Mouse (Mus musculus): ENCODE data around the gene Scrg1. TPM values are rescaled to one million over a fixed set of nuclear protein-coding genes. Genes with fewer than 3 reads are reported as not detected.
"Not testable (repeated sequence)": the region's sequence is repeated elsewhere in the genome, so short reads cannot be mapped to it uniquely, and the experiment has no call there.

The Scrg1 gene
- polyA plus RNA-seq, 1 experiment from 2014 or later: not detected

- Histone ChIP-seq H3K4me3 (replicated peaks; ENCODE audit: low read depth, low read length) (peak overlapping the region; percentile 75), H3K27ac (peak overlapping the region; percentile 79), H3K4me1 (replicated peaks; ENCODE audit: insufficient read depth, low read length) (no peaks in the 10 kb centered on the region), H3K9me3 (replicated peaks; ENCODE audit: low read length) (no peaks in the 10 kb centered on the region), H3K9ac (ENCODE audit: low read depth, low read length) (peak overlapping the region; percentile 82), H3K4me2 (ENCODE audit: low read length) (peak overlapping the region; percentile 96), H3K27me3 (ENCODE audit: insufficient read depth, low read length) (no peaks in the 10 kb centered on the region), H3K36me3 (ENCODE audit: insufficient read depth, low read length) (peaks cover 6% of the 10 kb centered on the region; the same call in 1 of the 2 replicates)
- WGBS: under 1% methylated on average over 31 of the region's 31 CpGs
- TF ChIP-seq CTCF (IDR thresholded peaks at IDR 0.05; ENCODE audit: low read depth): no peak
- peak; percentile 34 for DNase-seq (ENCODE audit: low spot score)
- ATAC-seq (replicated peaks; ENCODE audit: low FRiP score, low read depth): no peak
Observed at GRCm38 (mm10) chr8:57510791-57511315, 55.1 kb downstream of the Scrg1 start.

GRCm38 (mm10) chr8:57511316-57512118 lies 55.8 kb downstream of the Scrg1 start, which contains the start of gene Hmgb2:
Gene Hmgb2, plus strand, starts transcription at chr8:57511907.
- DNase-seq (ENCODE audit: low spot score) (peak; percentile 100), ATAC-seq (replicated peaks; ENCODE audit: low FRiP score, low read depth) (peak; percentile 100)
- Histone ChIP-seq H3K36me3 (ENCODE audit: insufficient read depth, low read length) (peaks cover 6% of the 10 kb centered on the region; the same call in 1 of the 2 replicates), H3K9me3 (replicated peaks; ENCODE audit: low read length) (no peaks in the 10 kb centered on the region), H3K4me3 (replicated peaks; ENCODE audit: low read depth, low read length) (peak within 1 kb of the TSS; percentile 76), H3K4me1 (replicated peaks; ENCODE audit: insufficient read depth, low read length) (no peaks in the 10 kb centered on the region), H3K4me2 (ENCODE audit: low read length) (peak within 1 kb of the TSS; percentile 96), H3K27me3 (ENCODE audit: insufficient read depth, low read length) (no peaks in the 10 kb centered on the region), H3K27ac (peak within 1 kb of the TSS; percentile 99), H3K9ac (ENCODE audit: low read depth, low read length) (peak within 1 kb of the TSS; percentile 92)
- TF ChIP-seq CTCF (IDR thresholded peaks at IDR 0.05; ENCODE audit: low read depth): no peak
- WGBS: under 1% methylated on average over 63 of the region's 63 CpGs

GRCm38 (mm10) chr8:57512141-57513056 lies 56.7 kb downstream of the Scrg1 start:
- peak; percentile 53 for ATAC-seq (replicated peaks; ENCODE audit: low FRiP score, low read depth)
- no peaks in the 10 kb centered on the region for H3K27me3 ChIP-seq (ENCODE audit: insufficient read depth, low read length)
- H3K9ac ChIP-seq (ENCODE audit: low read depth, low read length): peak overlapping the region; percentile 92

GRCm38 (mm10) chr8:57513178-57513661 lies 57.5 kb downstream of the Scrg1 start:
- H3K9ac ChIP-seq (ENCODE audit: low read depth, low read length): peak overlapping the region; percentile 92; the same call in 1 of the 2 replicates
- H3K4me3 ChIP-seq (replicated peaks; ENCODE audit: low read depth, low read length): peak overlapping the region; percentile 76
- H3K27ac ChIP-seq; DNase-seq (ENCODE audit: low spot score); ATAC-seq (replicated peaks; ENCODE audit: low FRiP score, low read depth); H3K27me3 ChIP-seq (ENCODE audit: insufficient read depth, low read length); H3K36me3 ChIP-seq (ENCODE audit: insufficient read depth, low read length); H3K9me3 ChIP-seq (replicated peaks; ENCODE audit: low read length); H3K4me1 ChIP-seq (replicated peaks; ENCODE audit: insufficient read depth, low read length): not testable (repeated sequence)
- WGBS: 6% methylated on average over 9 of the region's 10 CpGs
- peak overlapping the region; percentile 52 for H3K4me2 ChIP-seq (ENCODE audit: low read length)

More at GRCm38 (mm10) chr8:57512141-57513056, 56.7 kb downstream of the Scrg1 start:
- no peak for TF ChIP-seq CTCF (IDR thresholded peaks at IDR 0.05; ENCODE audit: low read depth)
- Histone ChIP-seq H3K4me3 (replicated peaks; ENCODE audit: low read depth, low read length) (peak overlapping the region; percentile 76), H3K27ac (peak overlapping the region; percentile 99), H3K36me3 (ENCODE audit: insufficient read depth, low read length) (peaks cover 6% of the 10 kb centered on the region; the same call in 1 of the 2 replicates), H3K9me3 (replicated peaks; ENCODE audit: low read length) (no peaks in the 10 kb centered on the region), H3K4me2 (ENCODE audit: low read length) (peak overlapping the region; percentile 52), H3K4me1 (replicated peaks; ENCODE audit: insufficient read depth, low read length) (no peaks in the 10 kb centered on the region)
- under 1% methylated on average over 67 of the region's 96 CpGs for WGBS
- DNase-seq (ENCODE audit: low spot score): peak; percentile 58

- H3K36me3 ChIP-seq (ENCODE audit: insufficient read depth, low read length); H3K27ac ChIP-seq; H3K4me1 ChIP-seq (replicated peaks; ENCODE audit: insufficient read depth, low read length); DNase-seq (ENCODE audit: low spot score); H3K27me3 ChIP-seq (ENCODE audit: insufficient read depth, low read length); H3K4me3 ChIP-seq (replicated peaks; ENCODE audit: low read depth, low read length); H3K4me2 ChIP-seq (ENCODE audit: low read length); H3K9me3 ChIP-seq (replicated peaks; ENCODE audit: low read length); H3K9ac ChIP-seq (ENCODE audit: low read depth, low read length); ATAC-seq (replicated peaks; ENCODE audit: low FRiP score, low read depth): not testable (repeated sequence)
- 86% methylated on average over 4 of the region's 5 CpGs for WGBS
Observed at GRCm38 (mm10) chr8:57516685-57517084, 61.0 kb downstream of the Scrg1 start.

- no peak overlapping the region for H3K4me3 ChIP-seq (replicated peaks; ENCODE audit: low read depth, low read length)
- DNase-seq (ENCODE audit: low spot score) (no peak), ATAC-seq (replicated peaks; ENCODE audit: low FRiP score, low read depth) (no peak)
- no peaks in the 10 kb centered on the region for H3K9me3 ChIP-seq (replicated peaks; ENCODE audit: low read length)
- H3K9ac ChIP-seq (ENCODE audit: low read depth, low read length): no peak overlapping the region
- no peaks in the 10 kb centered on the region for H3K27me3 ChIP-seq (ENCODE audit: insufficient read depth, low read length)
- TF ChIP-seq CTCF (IDR thresholded peaks at IDR 0.05; ENCODE audit: low read depth): no peak
- H3K27ac ChIP-seq: no peak overlapping the region
- no peaks in the 10 kb centered on the region for H3K4me1 ChIP-seq (replicated peaks; ENCODE audit: insufficient read depth, low read length)
- 82% methylated on average over 3 of the region's 3 CpGs for WGBS
- H3K36me3 ChIP-seq (ENCODE audit: insufficient read depth, low read length): peaks cover 6% of the 10 kb centered on the region; the same call in 1 of the 2 replicates
- H3K4me2 ChIP-seq (ENCODE audit: low read length): no peak overlapping the region
Observed at GRCm38 (mm10) chr8:57517723-57518122, 62.0 kb downstream of the Scrg1 start.
